Mouse (Mus musculus) neural tube, embryonic 14.5 days (tissue): ENCODE results near the gene Ripor3. TPM values are rescaled to one million over a fixed set of nuclear protein-coding genes. Genes with fewer than 3 reads are reported as not detected.

ENCODE experiments used
- ATAC-seq: fragments of 200-750 bp; cut with Nextera tagmentation; 2 replicates; pipeline ENCODE4 v1.8.0; 2017; ENCODE audit warnings: low read depth, mild to moderate bottlenecking, moderate TSS enrichment, moderate library complexity
- H3K27ac ChIP-seq: fragments of 300-500 bp; sonication (generic); 2 replicates; pipeline ENCODE4 v1.5.1; 2014; ENCODE audit warnings: low read depth, mild to moderate bottlenecking, control low read depth, low read length, moderate library complexity, mixed read lengths
- H3K27me3 ChIP-seq: fragments of 300-500 bp; sonication (generic); 2 replicates; pipeline ENCODE4 v1.6.1; 2014; ENCODE audit warnings: low read length; ENCODE audit not compliant: control insufficient read depth, insufficient read depth
- H3K36me3 ChIP-seq: fragments of 300-500 bp; sonication (generic); 2 replicates; pipeline ENCODE4 v1.6.1; 2014; ENCODE audit warnings: low read length, mixed read lengths; ENCODE audit not compliant: control insufficient read depth, insufficient read depth
- H3K4me1 ChIP-seq: fragments of 300-500 bp; sonication (generic); 2 replicates; pipeline ENCODE4 v1.6.1; 2014; ENCODE audit warnings: low read length; ENCODE audit not compliant: control insufficient read depth, insufficient read depth
- H3K4me2 ChIP-seq: fragments of 300-500 bp; sonication (generic); 2 replicates; pipeline ENCODE4 v1.6.1; 2014; ENCODE audit warnings: mild to moderate bottlenecking, low read depth, low read length, control low read depth
- H3K4me3 ChIP-seq: fragments of 300-500 bp; sonication (generic); 2 replicates; pipeline ENCODE4 v1.5.1; 2014; ENCODE audit warnings: low read depth, low read length, control low read depth, mixed read lengths
- H3K9ac ChIP-seq: fragments of 300-500 bp; sonication (generic); replicated peaks from 2 replicates; pipeline ENCODE4 v1.6.1; 2014; ENCODE audit warnings: low read depth, mild to moderate bottlenecking, control low read depth, low read length, mixed read lengths
- H3K9me3 ChIP-seq: fragments of 300-500 bp; sonication (generic); 2 replicates; pipeline ENCODE4 v1.6.1; 2016; ENCODE audit warnings: low read length; ENCODE audit not compliant: control insufficient read depth
- WGBS: fragments of 180-500 bp; shearing (Covaris S2); extraction: QIAGEN DNeasy Blood & Tissue Kit; methylation state at CpG from one replicate; pipeline ENCODE4 v1.1.7; 2014; 5-methylcytosine and 5-hydroxymethylcytosine counted together
- polyA plus RNA-seq: library from polyadenylated mRNA; unstranded; fragments of >200 nt; fragmentation: Nextera tagmentation; extraction: Ambion mirVana; gene quantifications from 2 replicates; pipeline ENCODE4 v1.2.1, GENCODE M21; 2014

Gene Ripor3
- polyA plus RNA-seq, 1 experiment from 2014 or later: 0.09 TPM

DNA sequence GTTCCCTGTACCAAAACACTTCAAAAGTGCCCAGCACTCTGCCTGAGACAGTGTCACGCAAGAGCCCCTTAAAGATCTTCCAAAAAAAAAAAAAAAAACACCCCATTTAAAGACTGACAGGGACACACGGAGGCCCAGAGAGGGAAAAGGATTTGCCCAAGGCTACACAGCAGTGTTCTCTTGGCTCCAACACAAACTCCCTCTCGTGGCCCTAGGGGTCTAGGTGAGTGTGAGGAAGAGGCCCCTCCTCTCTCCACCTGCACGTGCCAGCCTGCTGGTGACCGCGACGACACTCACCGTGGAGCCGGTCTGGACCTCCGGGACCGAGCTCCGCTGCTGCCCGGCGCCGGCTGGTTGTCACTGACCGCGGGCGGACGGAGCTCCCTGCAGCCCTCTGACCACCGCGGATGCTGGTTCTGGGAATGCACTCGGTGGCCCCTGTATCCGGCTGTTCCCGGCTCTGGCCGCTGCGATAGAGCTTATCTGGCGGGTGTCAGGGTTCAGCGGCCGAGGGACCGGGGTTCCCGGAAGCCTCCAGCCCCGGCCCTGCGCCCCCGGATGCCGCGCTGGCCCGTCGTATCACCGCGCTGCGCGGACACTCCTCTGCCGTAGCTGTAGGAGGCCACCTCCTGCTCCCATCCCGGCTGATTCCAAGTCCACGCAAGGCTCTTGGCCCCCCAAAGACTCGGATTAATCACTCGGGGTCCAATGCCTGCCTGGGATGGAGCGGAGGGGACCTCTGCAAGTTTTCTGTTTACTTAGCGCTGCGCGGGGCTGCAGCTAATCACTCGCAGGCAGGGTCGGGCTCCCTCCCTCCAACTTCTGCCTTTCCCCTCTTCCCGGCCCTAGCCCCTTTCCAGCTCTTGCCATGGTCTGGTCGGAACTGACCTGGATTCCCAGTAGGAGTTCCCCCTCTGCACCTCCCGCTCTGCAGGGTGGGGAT is 39.9 kb upstream of the Ripor3 start:
- no peaks in the 10 kb centered on the region for H3K36me3 ChIP-seq
- H3K9ac ChIP-seq: peak overlapping the region; percentile 48; the same call in 1 of the 2 replicates
- H3K27ac ChIP-seq: no peak overlapping the region
- ATAC-seq: no peak
- H3K4me3 ChIP-seq: peak overlapping the region; percentile 29
- H3K4me1 ChIP-seq: peaks cover 8% of the 10 kb centered on the region
- WGBS: under 1% methylated on average over 56 of the region's 56 CpGs
- no peaks in the 10 kb centered on the region for H3K9me3 ChIP-seq
- H3K4me2 ChIP-seq: peak overlapping the region; percentile 57
- H3K27me3 ChIP-seq: peaks cover 21% of the 10 kb centered on the region

DNA sequence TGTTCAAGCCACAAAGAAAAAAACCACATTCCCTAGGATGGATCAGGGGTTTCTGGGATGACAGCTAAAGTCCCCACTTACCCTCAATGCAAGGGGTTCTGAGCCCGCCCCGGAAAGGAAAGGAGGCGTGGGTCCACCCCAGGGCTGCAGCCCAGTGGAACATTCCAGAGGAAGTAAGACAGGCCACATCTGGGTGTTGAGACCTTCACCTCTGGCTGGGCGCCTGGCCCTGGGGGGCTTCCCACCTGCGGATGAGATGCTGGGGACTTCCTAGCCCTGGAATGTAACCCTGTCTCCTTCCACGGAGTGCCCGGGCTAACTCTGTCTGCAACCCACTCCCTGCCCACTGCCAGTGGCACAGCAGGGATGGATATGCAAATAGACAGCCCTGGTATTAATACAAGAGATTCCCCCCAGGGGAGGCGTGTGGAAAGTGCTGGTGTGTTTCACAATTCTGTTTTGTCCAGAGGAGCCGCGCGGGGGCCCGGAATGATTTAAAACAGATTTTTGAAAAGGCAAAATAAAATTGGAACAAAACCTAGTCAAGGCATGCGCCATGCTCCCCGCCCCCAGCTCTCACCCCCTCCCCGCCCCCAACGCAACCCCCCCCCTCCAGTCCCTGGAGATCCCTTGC is 38.7 kb upstream of the Ripor3 start:
- Histone ChIP-seq H3K9me3 (no peaks in the 10 kb centered on the region), H3K27ac (no peak overlapping the region), H3K4me2 (no peak overlapping the region), H3K27me3 (peaks cover 21% of the 10 kb centered on the region), H3K4me3 (no peak overlapping the region), H3K36me3 (no peaks in the 10 kb centered on the region), H3K9ac (no peak overlapping the region), H3K4me1 (peaks cover 8% of the 10 kb centered on the region)
- ATAC-seq: no peak
- WGBS: 18% methylated on average over 16 of the region's 16 CpGs

DNA sequence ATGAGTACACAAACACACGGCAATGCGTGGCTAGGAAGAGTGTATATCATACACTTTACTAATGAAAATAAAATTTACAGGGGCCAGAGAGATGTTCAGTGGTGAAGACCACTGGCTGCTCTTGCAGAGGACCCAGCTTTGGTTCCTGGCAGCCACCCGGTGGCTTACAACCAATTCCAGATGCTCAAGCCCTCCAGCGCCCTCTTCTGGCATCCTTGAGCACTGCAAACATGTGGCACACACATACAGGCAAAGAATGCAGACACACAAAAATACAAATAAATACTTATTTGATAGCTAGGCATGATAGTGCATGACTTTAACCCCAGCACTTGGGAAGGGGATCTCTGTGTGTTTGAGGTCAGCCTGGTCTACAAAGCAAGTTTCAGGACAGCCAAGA is 36.0 kb upstream of the Ripor3 start:
- Histone ChIP-seq H3K27me3 (peaks cover 17% of the 10 kb centered on the region), H3K4me3 (no peak overlapping the region), H3K4me1 (peaks cover 8% of the 10 kb centered on the region), H3K9me3 (no peaks in the 10 kb centered on the region), H3K4me2 (no peak overlapping the region), H3K27ac (no peak overlapping the region), H3K9ac (no peak overlapping the region), H3K36me3 (no peaks in the 10 kb centered on the region)
- 77% methylated on average over 4 of the region's 4 CpGs for WGBS
- ATAC-seq: no peak

DNA sequence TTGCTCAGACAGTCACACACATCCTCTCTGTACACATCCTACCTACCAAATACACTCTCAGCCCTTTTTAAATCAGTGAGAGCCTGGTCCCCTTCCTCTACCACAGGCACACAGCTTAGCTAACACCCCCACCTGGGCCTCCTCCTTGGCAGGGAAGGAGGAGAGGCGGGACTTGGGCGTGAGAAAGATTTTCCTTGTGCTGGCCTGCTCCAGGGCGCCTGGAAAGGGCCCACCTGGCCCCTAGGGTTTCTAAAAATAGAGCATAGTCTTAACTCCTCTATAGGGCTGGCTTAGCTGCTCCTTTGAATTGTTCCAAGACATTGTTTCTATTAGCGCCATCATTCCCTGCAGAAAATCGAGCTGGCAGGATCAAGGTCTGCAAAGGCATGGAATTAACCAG is 35.4 kb upstream of the Ripor3 start:
- Histone ChIP-seq H3K4me3 (no peak overlapping the region), H3K27ac (no peak overlapping the region), H3K4me2 (no peak overlapping the region), H3K27me3 (peaks cover 11% of the 10 kb centered on the region), H3K9me3 (no peaks in the 10 kb centered on the region), H3K9ac (no peak overlapping the region), H3K4me1 (peaks cover 8% of the 10 kb centered on the region), H3K36me3 (no peaks in the 10 kb centered on the region)
- WGBS: 47% methylated on average over 5 of the region's 5 CpGs
- no peak for ATAC-seq

DNA sequence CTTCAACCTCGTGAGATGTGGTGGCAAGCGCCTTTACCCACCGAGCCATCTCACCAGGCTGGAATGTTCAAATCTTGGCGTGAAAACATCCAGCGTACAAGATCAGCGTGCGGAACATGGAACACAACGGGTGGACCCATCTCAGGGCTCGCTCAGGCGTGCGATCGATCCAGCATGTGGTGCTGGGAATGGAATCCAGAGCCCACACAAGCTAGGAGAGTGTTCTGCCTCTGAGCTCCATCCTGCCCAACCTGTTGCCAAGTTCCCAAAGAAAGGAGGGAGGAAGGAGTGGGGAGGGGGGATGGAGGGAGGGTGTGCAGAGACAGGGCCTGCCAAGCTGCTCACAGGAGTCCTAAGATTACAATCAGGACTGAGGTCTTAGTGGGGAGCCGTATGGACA is 34.9 kb upstream of the Ripor3 start:
- no peak for ATAC-seq
- WGBS: 74% methylated on average over 13 of the region's 13 CpGs
- peaks cover 7% of the 10 kb centered on the region for H3K27me3 ChIP-seq
- no peaks in the 10 kb centered on the region for H3K36me3 ChIP-seq
- H3K9ac ChIP-seq: no peak overlapping the region
- H3K4me3 ChIP-seq: no peak overlapping the region
- no peak overlapping the region for H3K27ac ChIP-seq
- no peaks in the 10 kb centered on the region for H3K9me3 ChIP-seq
- no peak overlapping the region for H3K4me2 ChIP-seq
- peaks cover 5% of the 10 kb centered on the region for H3K4me1 ChIP-seq

DNA sequence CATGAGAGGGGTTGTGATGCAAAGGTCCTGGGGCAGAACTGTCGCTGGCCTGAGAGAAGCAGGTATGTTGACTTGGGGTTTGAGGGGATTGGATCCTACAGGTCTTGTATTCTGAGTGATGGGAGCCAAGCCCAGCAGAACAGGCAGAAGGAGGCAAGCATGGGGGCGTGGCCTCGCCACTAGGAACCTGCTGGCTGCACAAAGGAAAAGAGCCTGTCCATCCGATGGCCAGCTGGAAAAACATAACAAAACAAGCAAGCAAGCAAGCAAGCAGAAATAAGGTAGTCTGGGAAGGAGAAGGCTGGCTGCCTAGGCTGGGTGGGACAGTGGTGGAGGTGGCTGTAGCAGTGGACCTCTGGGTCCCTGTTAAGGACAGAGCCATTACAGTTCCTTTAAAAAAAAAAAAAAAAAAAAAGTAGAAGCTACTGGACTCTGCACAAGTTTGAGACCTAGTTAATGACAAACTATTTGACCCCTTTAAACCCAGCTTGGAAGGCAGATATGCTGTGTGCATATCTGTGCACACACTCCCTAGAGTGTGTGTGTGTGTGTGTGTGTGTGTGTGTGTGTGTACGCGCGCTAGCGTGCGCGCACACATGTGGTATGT is 34.4 kb upstream of the Ripor3 start:
- no peak overlapping the region for H3K4me3 ChIP-seq
- peaks cover 6% of the 10 kb centered on the region for H3K27me3 ChIP-seq
- H3K36me3 ChIP-seq: no peaks in the 10 kb centered on the region
- H3K9me3 ChIP-seq: no peaks in the 10 kb centered on the region
- no peak for ATAC-seq
- no peaks in the 10 kb centered on the region; the same call in 1 of the 2 replicates for H3K4me1 ChIP-seq
- WGBS: 76% methylated on average over 10 of the region's 10 CpGs
- no peak overlapping the region for H3K4me2 ChIP-seq
- no peak overlapping the region for H3K27ac ChIP-seq
- no peak overlapping the region for H3K9ac ChIP-seq

DNA sequence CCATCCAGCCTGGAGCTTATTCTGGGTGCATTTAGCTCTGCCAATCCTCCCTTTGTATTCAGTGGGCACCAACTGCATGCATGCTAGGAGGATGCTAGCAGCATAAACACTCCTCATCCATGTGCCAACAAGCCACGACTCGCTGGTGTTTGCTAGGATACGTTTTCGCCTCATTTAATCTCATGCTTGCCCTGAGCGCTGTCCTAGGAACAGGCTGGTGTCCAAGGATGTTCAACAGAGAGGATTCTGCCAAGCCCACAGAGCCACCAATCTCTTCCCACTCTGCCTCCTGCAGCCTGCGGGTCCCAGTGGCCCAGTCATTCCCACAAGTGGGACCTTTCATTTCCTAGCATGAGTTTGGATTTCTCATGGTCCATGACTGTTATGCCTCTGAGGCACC is 31.6 kb upstream of the Ripor3 start:
- no peaks in the 10 kb centered on the region for H3K9me3 ChIP-seq
- no peak overlapping the region for H3K4me2 ChIP-seq
- H3K27me3 ChIP-seq: no peaks in the 10 kb centered on the region
- H3K27ac ChIP-seq: no peak overlapping the region
- H3K9ac ChIP-seq: no peak overlapping the region
- peak; percentile 41; the same call in 1 of the 2 replicates for ATAC-seq
- H3K4me3 ChIP-seq: no peak overlapping the region
- H3K36me3 ChIP-seq: no peaks in the 10 kb centered on the region
- H3K4me1 ChIP-seq: no peaks in the 10 kb centered on the region
- 56% methylated on average over 6 of the region's 6 CpGs for WGBS

DNA sequence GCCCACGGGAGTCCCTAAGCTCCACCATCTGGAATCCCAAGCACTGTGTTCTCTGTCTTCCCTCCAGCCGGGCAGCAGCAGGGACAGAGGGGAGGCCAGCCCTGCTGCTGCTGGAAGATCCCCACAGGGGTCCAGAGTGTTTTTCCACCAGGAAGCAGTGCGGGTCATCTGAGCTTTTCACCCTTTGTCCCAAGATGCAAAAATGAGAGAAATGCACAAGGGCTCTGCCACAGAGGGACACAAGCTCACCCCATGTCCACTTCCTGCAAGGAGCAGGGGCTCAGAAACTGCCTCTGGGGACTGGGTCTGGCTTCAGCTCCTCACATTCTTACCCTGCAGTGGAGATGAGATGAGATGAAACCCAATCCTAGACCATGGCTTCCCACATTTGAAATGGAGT is 30.3 kb upstream of the Ripor3 start:
- ATAC-seq: no peak
- Histone ChIP-seq H3K9me3 (no peaks in the 10 kb centered on the region), H3K4me1 (no peaks in the 10 kb centered on the region), H3K4me3 (no peak overlapping the region), H3K4me2 (no peak overlapping the region), H3K27ac (no peak overlapping the region; the same call in 1 of the 2 replicates), H3K9ac (no peak overlapping the region), H3K36me3 (no peaks in the 10 kb centered on the region), H3K27me3 (no peaks in the 10 kb centered on the region)
- WGBS: 43% methylated on average over 3 of the region's 3 CpGs

DNA sequence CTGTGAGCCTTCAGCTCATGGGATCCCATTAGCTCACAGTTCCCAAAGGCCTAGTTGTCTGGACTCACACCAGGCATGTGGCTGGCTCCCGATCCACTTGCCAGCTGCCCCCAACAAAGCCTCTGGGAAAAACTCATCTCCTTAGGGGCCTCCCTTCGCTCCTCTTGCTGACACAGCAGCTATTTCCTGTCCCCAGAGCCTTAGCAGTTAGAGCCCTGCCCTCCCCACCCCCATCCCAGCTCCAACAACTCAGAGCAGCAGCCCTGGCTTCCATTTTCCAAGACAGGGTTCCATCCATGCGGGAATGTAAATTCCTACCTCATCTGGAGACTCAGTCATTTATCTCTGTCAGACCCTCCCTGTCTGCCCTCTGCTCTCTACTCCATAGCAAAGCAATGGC is 26.6 kb upstream of the Ripor3 start:
- H3K4me2 ChIP-seq: no peak overlapping the region
- no peak overlapping the region for H3K9ac ChIP-seq
- no peaks in the 10 kb centered on the region for H3K27me3 ChIP-seq
- H3K4me1 ChIP-seq: no peaks in the 10 kb centered on the region
- no peak overlapping the region for H3K27ac ChIP-seq
- H3K36me3 ChIP-seq: no peaks in the 10 kb centered on the region
- no peaks in the 10 kb centered on the region for H3K9me3 ChIP-seq
- WGBS: 15% methylated on average over 3 of the region's 3 CpGs
- no peak for ATAC-seq
- no peak overlapping the region for H3K4me3 ChIP-seq
